Mouse (Mus musculus) erythroblast, embryonic 14.5 days (primary cell): ENCODE data around the gene Hdgfl2. TPM values are rescaled to one million over a fixed set of nuclear protein-coding genes. Genes with fewer than 3 reads are reported as not detected.

Source experiments
- H3K27me3 ChIP-seq: 2 replicates; pipeline ENCODE4 v1.6.1; 2012; ENCODE audit warnings: inconsistent platforms; ENCODE audit not compliant: control insufficient read depth
- H3K36me3 ChIP-seq: 2 replicates; pipeline ENCODE4 v1.6.1; 2012; ENCODE audit warnings: mild to moderate bottlenecking, inconsistent platforms; ENCODE audit not compliant: control insufficient read depth
- H3K4me1 ChIP-seq: 2 replicates; pipeline ENCODE4 v1.6.1; 2012; ENCODE audit warnings: inconsistent platforms; ENCODE audit not compliant: control insufficient read depth
- H3K4me3 ChIP-seq: replicated peaks from 2 replicates; pipeline ENCODE3; 2012; ENCODE audit warnings: moderate library complexity, mild to moderate bottlenecking, inconsistent platforms
- H3K9me3 ChIP-seq: 2 replicates; pipeline ENCODE4 v1.6.1; 2012; ENCODE audit warnings: low read length, inconsistent platforms, mixed read lengths; ENCODE audit not compliant: control insufficient read depth
- GATA1 ChIP-seq: IDR thresholded peaks from 2 replicates; pipeline ENCODE4 v1.6.1; 2012; ENCODE audit warnings: low read length, inconsistent platforms, mixed read lengths
- TAL1 ChIP-seq: IDR thresholded peaks from 3 replicates; pipeline ENCODE4 v1.6.1; 2012; ENCODE audit warnings: low read length, inconsistent platforms, mixed read lengths
- polyA plus RNA-seq: library from polyadenylated mRNA; stranded (reverse); fragments of >175 nt; gene quantifications from 2 replicates; pipeline ENCODE4 v1.2.3, GENCODE M21; 2012

Gene Hdgfl2
- polyA plus RNA-seq, 1 experiment, result 38.5 TPM

GRCm38 (mm10) chr17:56119981-56120880, 40.8 kb downstream of the Hdgfl2 start:
- H3K9me3 ChIP-seq, result peaks cover 19% of the 10 kb centered on the region
- peaks cover 11% of the 10 kb centered on the region for H3K4me1 ChIP-seq
- H3K4me3 ChIP-seq, result no peak overlapping the region
- H3K27me3 ChIP-seq, result peaks cover 82% of the 10 kb centered on the region
- H3K36me3 ChIP-seq, result no peaks in the 10 kb centered on the region
- no peak for TF ChIP-seq GATA1
- TF ChIP-seq TAL1, result no peak

- Histone ChIP-seq H3K4me3 (no peak within 1 kb of the TSS), H3K9me3 (peaks cover 19% of the 10 kb centered on the region), H3K36me3 (no peaks in the 10 kb centered on the region), H3K4me1 (peaks cover 11% of the 10 kb centered on the region), H3K27me3 (peaks cover 76% of the 10 kb centered on the region)
- no peak for TF ChIP-seq TAL1
- no peak for TF ChIP-seq GATA1
Observed at GRCm38 (mm10) chr17:56121826-56122225, 42.4 kb downstream of the Hdgfl2 start, which contains the start of gene Lrg1. Gene Lrg1 (minus strand): TSS chr17:56122001.

- Histone ChIP-seq H3K36me3 (no peaks in the 10 kb centered on the region), H3K9me3 (peaks cover 19% of the 10 kb centered on the region), H3K4me1 (peaks cover 4% of the 10 kb centered on the region), H3K4me3 (no peak overlapping the region), H3K27me3 (peaks cover 66% of the 10 kb centered on the region)
- TF ChIP-seq GATA1, result no peak
- TF ChIP-seq TAL1, result no peak
Observed at GRCm38 (mm10) chr17:56123161-56123560, 43.7 kb downstream of the Hdgfl2 start.

GRCm38 (mm10) chr17:56123681-56124340, 44.4 kb downstream of the Hdgfl2 start:
- Histone ChIP-seq H3K36me3 (no peaks in the 10 kb centered on the region), H3K4me1 (peaks cover 4% of the 10 kb centered on the region), H3K27me3 (peaks cover 60% of the 10 kb centered on the region), H3K4me3 (no peak overlapping the region), H3K9me3 (peaks cover 19% of the 10 kb centered on the region)
- no peak for TF ChIP-seq GATA1
- no peak for TF ChIP-seq TAL1

- H3K27me3 ChIP-seq, result peaks cover 52% of the 10 kb centered on the region
Observed at GRCm38 (mm10) chr17:56124377-56125275, 45.2 kb downstream of the Hdgfl2 start.

GRCm38 (mm10) chr17:56125276-56125630, 45.8 kb downstream of the Hdgfl2 start:
- no peak for TF ChIP-seq TAL1
- no peak for TF ChIP-seq GATA1
- peaks cover 4% of the 10 kb centered on the region for H3K4me1 ChIP-seq
- H3K36me3 ChIP-seq, result no peaks in the 10 kb centered on the region
- H3K27me3 ChIP-seq, result peaks cover 46% of the 10 kb centered on the region
- peaks cover 19% of the 10 kb centered on the region for H3K9me3 ChIP-seq
- no peak overlapping the region for H3K4me3 ChIP-seq

More at GRCm38 (mm10) chr17:56124377-56125275, 45.2 kb downstream of the Hdgfl2 start:
- H3K4me1 ChIP-seq, result peaks cover 4% of the 10 kb centered on the region
- peaks cover 19% of the 10 kb centered on the region for H3K9me3 ChIP-seq
- TF ChIP-seq GATA1, result no peak
- TF ChIP-seq TAL1, result no peak
- no peaks in the 10 kb centered on the region for H3K36me3 ChIP-seq
- peak overlapping the region; percentile 34 for H3K4me3 ChIP-seq

- peaks cover 4% of the 10 kb centered on the region for H3K4me1 ChIP-seq
- peaks cover 36% of the 10 kb centered on the region for H3K27me3 ChIP-seq
- H3K9me3 ChIP-seq, result peaks cover 19% of the 10 kb centered on the region
- H3K4me3 ChIP-seq, result no peak overlapping the region
- TF ChIP-seq GATA1 (no peak), TAL1 (no peak)
- no peaks in the 10 kb centered on the region; the same call in 1 of the 2 replicates for H3K36me3 ChIP-seq
Observed at GRCm38 (mm10) chr17:56126175-56126574, 46.7 kb downstream of the Hdgfl2 start.

- H3K4me3 ChIP-seq, result no peak overlapping the region
- peaks cover 16% of the 10 kb centered on the region for H3K27me3 ChIP-seq
- peaks cover 6% of the 10 kb centered on the region; the same call in 1 of the 2 replicates for H3K9me3 ChIP-seq
- H3K4me1 ChIP-seq, result peaks cover 10% of the 10 kb centered on the region
- H3K36me3 ChIP-seq, result no peaks in the 10 kb centered on the region; the same call in 1 of the 2 replicates
- no peak for TF ChIP-seq GATA1
- TF ChIP-seq TAL1, result no peak
Observed at GRCm38 (mm10) chr17:56128246-56128645, 48.8 kb downstream of the Hdgfl2 start.
